ENCODE assay signal across 8 mouse cellular contexts in genomic region chrX:102005141-102005641, GRCm38 (mm10).
A peak's percentile ranks its signal among the peaks of the same experiment; 100 is the strongest.
DNase-seq lines count a peak whose midpoint lies in the region; ATAC-seq lines count a peak whose summit lies in the region.

No protein-coding gene starts in this region.

- H3K4me3 ChIP-seq in kidney, embryonic 14.5 days (ENCODE audit: low read length) = peak overlapping the region; percentile 21
- peak overlapping the region; percentile 35; the same call in 1 of the 2 replicates for H3K4me3 ChIP-seq in neural tube, embryonic 13.5 days

- ATAC-seq in kidney, embryonic 14.5 days (ENCODE audit: low FRiP score, low TSS enrichment) = peak; percentile 87
- peak; percentile 25; the same call in 1 of the 2 replicates for ATAC-seq in neural tube, embryonic 13.5 days (ENCODE audit: low read depth)

- H3K36me3 ChIP-seq in kidney, embryonic 14.5 days (ENCODE audit: control insufficient read depth, insufficient read depth, low read length) = no peaks in the 10 kb centered on the region
- no peaks in the 10 kb centered on the region for H3K36me3 ChIP-seq in neural tube, embryonic 13.5 days

- H3K27ac ChIP-seq in kidney, embryonic 14.5 days (ENCODE audit: low read depth, low read length) = peak overlapping the region; percentile 65; the same call in 1 of the 2 replicates
- H3K27ac ChIP-seq in neural tube, embryonic 13.5 days (replicated peaks) = no peak overlapping the region

- 14% methylated on average over 10 of the region's 10 CpGs for WGBS in kidney, embryonic 14.5 days
- 23% methylated on average over 8 of the region's 10 CpGs for WGBS in neural tube, embryonic 13.5 days

- peak overlapping the region; percentile 53 for H3K4me2 ChIP-seq in kidney, embryonic 14.5 days (replicated peaks; ENCODE audit: low read depth, low read length)
- H3K4me2 ChIP-seq in neural tube, embryonic 13.5 days = peak overlapping the region; percentile 60

- peaks cover 13% of the 10 kb centered on the region; the same call in 1 of the 2 replicates for H3K27me3 ChIP-seq in kidney, embryonic 14.5 days (ENCODE audit: control insufficient read depth, insufficient read depth, low read length)
- peaks cover 94% of the 10 kb centered on the region for H3K27me3 ChIP-seq in neural tube, embryonic 13.5 days

- peak; percentile 12 for DNase-seq in embryo, embryonic 10.5 days (ENCODE audit: low spot score)
- no peak for DNase-seq in embryo, embryonic 10 days (ENCODE audit: low spot score)
- peak; percentile 5 for DNase-seq in urinary bladder, postnatal 14 days (ENCODE audit: low spot score)
- DNase-seq in urinary bladder, adult 2 months (ENCODE audit: low spot score) = no peak
- DNase-seq in urinary bladder, postnatal 4 days (ENCODE audit: low spot score in 2 of 2) = no peak
- no peak for DNase-seq in frontal cortex, postnatal 14 days (ENCODE audit: low spot score in 2 of 2)

- no peaks in the 10 kb centered on the region for H3K9me3 ChIP-seq in kidney, embryonic 14.5 days (ENCODE audit: control insufficient read depth, low read length)
- H3K9me3 ChIP-seq in neural tube, embryonic 13.5 days = no peaks in the 10 kb centered on the region

- peak overlapping the region; percentile 40; the same call in 1 of the 2 replicates for H3K9ac ChIP-seq in kidney, embryonic 14.5 days (ENCODE audit: low read depth, low read length)
- H3K9ac ChIP-seq in neural tube, embryonic 13.5 days = peak overlapping the region; percentile 34; the same call in 1 of the 2 replicates

- no peaks in the 10 kb centered on the region; the same call in 1 of the 2 replicates for H3K4me1 ChIP-seq in kidney, embryonic 14.5 days (ENCODE audit: control insufficient read depth, insufficient read depth, low read length)
- peaks cover 10% of the 10 kb centered on the region for H3K4me1 ChIP-seq in neural tube, embryonic 13.5 days (replicated peaks)

Comparison
In these comparisons a context has a peak if more than half of its experiments do, and no peak if none do; other contexts are left out.
1. DNase-seq: peak in embryo, embryonic 10.5 days (single experiment) and urinary bladder, postnatal 14 days (single experiment); none in embryo, embryonic 10 days (single experiment), urinary bladder, adult 2 months (single experiment), urinary bladder, postnatal 4 days (0 of 2) and frontal cortex, postnatal 14 days (0 of 2).